Mouse (Mus musculus) hindlimb bud, embryonic 11.5 days (tissue): ENCODE results near the gene Rhbdf1.
A peak's percentile ranks its signal among the peaks of the same experiment; 100 is the strongest.

ENCODE experiments used
- DNase-seq: peaks from one replicate; pipeline ENCODE4 v3.0.0-alpha.2; 2012; ENCODE audit warnings: low read depth, low spot score; ENCODE audit errors: extremely low spot score

Gene Rhbdf1

GRCm38 (mm10) chr11:32221951-32222409 lies at the start of gene Rhbdf1:
TSS of gene Rhbdf1 (minus strand) at chr11:32222300.
- no peak for DNase-seq

GRCm38 (mm10) chr11:32271178-32271577 lies 49.1 kb upstream of the Rhbdf1 start:
- DNase-seq: no peak

- no peak for DNase-seq
Measured at GRCm38 (mm10) chr11:32268952-32269351, 46.9 kb upstream of the Rhbdf1 start.

- no peak for DNase-seq
Measured at GRCm38 (mm10) chr11:32267964-32268363, 45.9 kb upstream of the Rhbdf1 start.

- peak; percentile 72 for DNase-seq
Measured at GRCm38 (mm10) chr11:32267188-32267884, 45.2 kb upstream of the Rhbdf1 start, which contains the start of gene Nprl3. TSS of gene Nprl3 (minus strand) at chr11:32267707.

- DNase-seq: no peak
Measured at GRCm38 (mm10) chr11:32266776-32267175, 44.7 kb upstream of the Rhbdf1 start.

GRCm38 (mm10) chr11:32266194-32266593 lies 44.1 kb upstream of the Rhbdf1 start:
- no peak for DNase-seq

GRCm38 (mm10) chr11:32265117-32265738 lies 43.1 kb upstream of the Rhbdf1 start:
- DNase-seq: no peak

- DNase-seq: no peak
Measured at GRCm38 (mm10) chr11:32262674-32263415, 40.7 kb upstream of the Rhbdf1 start.

GRCm38 (mm10) chr11:32256566-32256965 lies 34.5 kb upstream of the Rhbdf1 start:
- no peak for DNase-seq

- no peak for DNase-seq
Measured at GRCm38 (mm10) chr11:32256146-32256545, 34.0 kb upstream of the Rhbdf1 start.

GRCm38 (mm10) chr11:32253121-32253520 lies 31.0 kb upstream of the Rhbdf1 start:
- DNase-seq: no peak

GRCm38 (mm10) chr11:32250880-32251763 lies 29.0 kb upstream of the Rhbdf1 start:
- no peak for DNase-seq

- DNase-seq: no peak
Measured at GRCm38 (mm10) chr11:32248350-32248749, 26.2 kb upstream of the Rhbdf1 start.

GRCm38 (mm10) chr11:32247068-32247467 lies 25.0 kb upstream of the Rhbdf1 start:
- DNase-seq: no peak

- DNase-seq: no peak
Measured at GRCm38 (mm10) chr11:32245614-32246013, 23.5 kb upstream of the Rhbdf1 start.

GRCm38 (mm10) chr11:32244617-32245016 lies 22.5 kb upstream of the Rhbdf1 start:
- DNase-seq: no peak

GRCm38 (mm10) chr11:32244064-32244463 lies 22.0 kb upstream of the Rhbdf1 start:
- DNase-seq: no peak

GRCm38 (mm10) chr11:32243205-32243955 lies 21.3 kb upstream of the Rhbdf1 start:
- no peak for DNase-seq

GRCm38 (mm10) chr11:32242209-32242608 lies 20.1 kb upstream of the Rhbdf1 start:
- DNase-seq: no peak
